Mouse (Mus musculus): ENCODE data around the gene Syt2.

- TF ChIP-seq CTCF (IDR thresholded peaks at IDR 0.05) (no peak), EP300 (IDR thresholded peaks at IDR 0.05) (no peak)
Measured at GRCm38 (mm10) chr1:134805471-134805870, 159.0 kb downstream of the Syt2 start.

All from lung, postnatal 0 days (tissue).